ENCODE assay signal across 10 mouse cellular contexts in genomic region chr10:4113328-4113658, GRCm38 (mm10).
DNase-seq lines count a peak whose midpoint lies in the region; ATAC-seq and TF ChIP-seq lines count a peak whose summit lies in the region.
"Had no signal": no experiment of that assay in that cellular context is flagged by ENCODE, and none has a peak within 500 bp of the region (broad histone marks: within the 10 kb centered on the region; RNA-seq: fewer than 3 reads in every experiment).

No protein-coding gene starts in this region.

- TF ChIP-seq CTCF in spleen, adult 2 months (IDR thresholded peaks at IDR 0.05; ENCODE audit: extremely low read depth, insufficient read depth, insufficient read length, insufficient replicate concordance), result no peak

- no peak for DNase-seq in forebrain, embryonic 10.5 days (ENCODE audit: extremely low spot score, low spot score)
- no peak for DNase-seq in kidney, postnatal 14 days
- DNase-seq in spleen, adult 2 months (ENCODE audit: low read depth in 1 of 2, low spot score in 2 of 2), result no peak
- no peak for DNase-seq in spleen, postnatal 10 days (ENCODE audit: low spot score in 2 of 2)
- no peak for DNase-seq in Muller cell, postnatal 12 days (ENCODE audit: inconsistent ontology term)
- no peak for DNase-seq in adrenal gland, adult 18-20 months (ENCODE audit: low spot score in 2 of 2)
- DNase-seq: layer of hippocampus, adult 9-11 months had no signal

- no peaks in the 10 kb centered on the region for H3K36me3 ChIP-seq in forebrain, embryonic 13.5 days (ENCODE audit: poor library complexity, severe bottlenecking)
- peaks cover 21% of the 10 kb centered on the region; the same call in 1 of the 2 replicates for H3K36me3 ChIP-seq in forebrain, embryonic 10.5 days (replicated peaks)
- no peaks in the 10 kb centered on the region for H3K36me3 ChIP-seq in kidney, embryonic 14.5 days (ENCODE audit: control insufficient read depth, insufficient read depth, low read length)
- H3K36me3 ChIP-seq in spleen, adult 2 months (ENCODE audit: control insufficient read depth, insufficient read depth, low read length), result peaks cover 3% of the 10 kb centered on the region

- ATAC-seq in forebrain, embryonic 13.5 days, result no peak
- ATAC-seq in kidney, embryonic 14.5 days (ENCODE audit: low FRiP score, low TSS enrichment), result no peak
- ATAC-seq: Patski had no signal

- no peak overlapping the region for H3K4me2 ChIP-seq in forebrain, embryonic 13.5 days
- H3K4me2 ChIP-seq in kidney, embryonic 14.5 days (replicated peaks; ENCODE audit: low read depth, low read length), result no peak overlapping the region

- no peaks in the 10 kb centered on the region for H3K9me3 ChIP-seq in forebrain, embryonic 13.5 days (replicated peaks)
- no peaks in the 10 kb centered on the region for H3K9me3 ChIP-seq in forebrain, embryonic 10.5 days
- no peaks in the 10 kb centered on the region for H3K9me3 ChIP-seq in kidney, embryonic 14.5 days (ENCODE audit: control insufficient read depth, low read length)

- peak overlapping the region; percentile 23; the same call in 1 of the 2 replicates for H3K27ac ChIP-seq in forebrain, embryonic 13.5 days
- no peak overlapping the region for H3K27ac ChIP-seq in forebrain, embryonic 10.5 days
- peak overlapping the region; percentile 4; the same call in 1 of the 2 replicates for H3K27ac ChIP-seq in kidney, embryonic 14.5 days (ENCODE audit: low read depth, low read length)
- peak overlapping the region; percentile 36; the same call in 1 of the 2 replicates for H3K27ac ChIP-seq in spleen, adult 2 months (ENCODE audit: insufficient read depth, low read length)

- H3K4me3 ChIP-seq in forebrain, embryonic 13.5 days, result no peak overlapping the region
- no peak overlapping the region for H3K4me3 ChIP-seq in forebrain, embryonic 10.5 days
- H3K4me3 ChIP-seq in kidney, embryonic 14.5 days (ENCODE audit: low read length), result no peak overlapping the region
- no peak overlapping the region for H3K4me3 ChIP-seq in spleen, adult 2 months (ENCODE audit: extremely low read depth, insufficient read depth, insufficient read length)

- 90% methylated on average over 5 of the region's 5 CpGs for WGBS in forebrain, embryonic 13.5 days
- 91% methylated on average over 5 of the region's 5 CpGs for WGBS in forebrain, embryonic 10.5 days
- 92% methylated on average over 5 of the region's 5 CpGs for WGBS in kidney, embryonic 14.5 days
- WGBS in spleen, adult 2 months, result 94% methylated on average over 5 of the region's 5 CpGs

- H3K9ac ChIP-seq in forebrain, embryonic 13.5 days, result no peak overlapping the region
- no peak overlapping the region for H3K9ac ChIP-seq in kidney, embryonic 14.5 days (ENCODE audit: low read depth, low read length)

- no peaks in the 10 kb centered on the region for H3K27me3 ChIP-seq in forebrain, embryonic 13.5 days
- no peaks in the 10 kb centered on the region for H3K27me3 ChIP-seq in forebrain, embryonic 10.5 days (ENCODE audit: poor library complexity, severe bottlenecking)
- no peaks in the 10 kb centered on the region for H3K27me3 ChIP-seq in kidney, embryonic 14.5 days (ENCODE audit: control insufficient read depth, insufficient read depth, low read length)
- no peaks in the 10 kb centered on the region for H3K27me3 ChIP-seq in spleen, adult 2 months (ENCODE audit: control insufficient read depth, insufficient read depth, low read length)
- H3K27me3 ChIP-seq: Patski had no signal

- H3K4me1 ChIP-seq in forebrain, embryonic 13.5 days, result peaks cover 25% of the 10 kb centered on the region
- peaks cover 18% of the 10 kb centered on the region for H3K4me1 ChIP-seq in forebrain, embryonic 10.5 days
- peaks cover 51% of the 10 kb centered on the region for H3K4me1 ChIP-seq in kidney, embryonic 14.5 days (ENCODE audit: control insufficient read depth, insufficient read depth, low read length)
- H3K4me1 ChIP-seq in spleen, adult 2 months (ENCODE audit: control insufficient read depth, insufficient read depth, insufficient read length), result no peaks in the 10 kb centered on the region

- no peak for TF ChIP-seq POLR2A in spleen, adult 2 months (IDR thresholded peaks at IDR 0.05; ENCODE audit: low read depth, low read length)
